Mouse (Mus musculus) intestine, postnatal 0 days (tissue): ENCODE data around the gene Nexn. TPM values are rescaled to one million over a fixed set of nuclear protein-coding genes. Genes with fewer than 3 reads are reported as not detected.

ENCODE experiments used
- ATAC-seq: fragments of 200-750 bp; cut with Nextera tagmentation; 2 replicates; pipeline ENCODE4 v1.8.0; 2017; ENCODE audit warnings: mild to moderate bottlenecking, moderate TSS enrichment, moderate library complexity
- H3K27ac ChIP-seq: fragments of 300-500 bp; sonication (generic); 2 replicates; pipeline ENCODE4 v1.5.1; 2014; ENCODE audit warnings: mild to moderate bottlenecking, low read depth, low read length, moderate library complexity
- H3K27me3 ChIP-seq: fragments of 300-500 bp; sonication (generic); replicated peaks from 2 replicates; pipeline ENCODE4 v1.6.1; 2014; ENCODE audit warnings: low read length, mixed read lengths; ENCODE audit not compliant: control insufficient read depth, insufficient read depth
- H3K36me3 ChIP-seq: fragments of 300-500 bp; sonication (generic); 2 replicates; pipeline ENCODE4 v1.6.1; 2014; ENCODE audit warnings: mild to moderate bottlenecking, moderate library complexity; ENCODE audit not compliant: control insufficient read depth, insufficient read depth
- H3K4me1 ChIP-seq: fragments of 300-500 bp; sonication (generic); replicated peaks from 2 replicates; pipeline ENCODE4 v1.6.1; 2014; ENCODE audit warnings: antibody characterized with exemption, low read length, mixed read lengths; ENCODE audit not compliant: control insufficient read depth, insufficient read depth
- H3K4me2 ChIP-seq: fragments of 300-500 bp; sonication (generic); replicated peaks from 2 replicates; pipeline ENCODE4 v1.6.1; 2014; ENCODE audit warnings: low read depth, mild to moderate bottlenecking, moderate library complexity
- H3K4me3 ChIP-seq: fragments of 300-500 bp; sonication (generic); 2 replicates; pipeline ENCODE4 v1.5.1; 2014; ENCODE audit warnings: low read depth, low read length
- H3K9ac ChIP-seq: fragments of 300-500 bp; sonication (generic); 2 replicates; pipeline ENCODE4 v1.6.1; 2014; ENCODE audit warnings: mild to moderate bottlenecking, low read depth, low read length
- H3K9me3 ChIP-seq: fragments of 300-500 bp; sonication (generic); 2 replicates; pipeline ENCODE4 v1.6.1; 2016; ENCODE audit warnings: mixed run types; ENCODE audit not compliant: control insufficient read depth
- CTCF ChIP-seq: sonication (generic); IDR thresholded peaks from 2 replicates; pipeline ENCODE4 v1.5.1; 2016; ENCODE audit warnings: low read depth, mild to moderate bottlenecking, control low read depth, antibody characterized with exemption, moderate library complexity
- WGBS: fragments of 180-500 bp; shearing (Covaris S2); extraction: QIAGEN DNeasy Blood & Tissue Kit; methylation state at CpG from one replicate; pipeline ENCODE4 v1.1.7; 2014; 5-methylcytosine and 5-hydroxymethylcytosine counted together
- polyA plus RNA-seq: library from polyadenylated mRNA; unstranded; fragments of >200 nt; fragmentation: Nextera tagmentation; extraction: Ambion mirVana; gene quantifications from 2 replicates; pipeline ENCODE4 v1.2.1, GENCODE M21; 2015

The Nexn gene
- polyA plus RNA-seq, 1 experiment from 2014 or later, result 30.3 TPM

GRCm38 (mm10) chr3:152293530-152294181 lies 27.5 kb upstream of the Nexn start:
- Histone ChIP-seq H3K4me1 (no peaks in the 10 kb centered on the region), H3K27me3 (no peaks in the 10 kb centered on the region), H3K4me2 (no peak overlapping the region), H3K27ac (no peak overlapping the region), H3K9me3 (no peaks in the 10 kb centered on the region), H3K9ac (no peak overlapping the region), H3K4me3 (no peak overlapping the region), H3K36me3 (peaks cover 32% of the 10 kb centered on the region)
- no peak for TF ChIP-seq CTCF
- WGBS, result 60% methylated on average over 13 of the region's 13 CpGs
- no peak for ATAC-seq

GRCm38 (mm10) chr3:152291895-152292294 lies 25.7 kb upstream of the Nexn start:
- Histone ChIP-seq H3K27me3 (no peaks in the 10 kb centered on the region), H3K4me1 (no peaks in the 10 kb centered on the region), H3K36me3 (peaks cover 36% of the 10 kb centered on the region; the same call in 1 of the 2 replicates), H3K4me3 (no peak overlapping the region), H3K9me3 (no peaks in the 10 kb centered on the region), H3K4me2 (no peak overlapping the region), H3K9ac (no peak overlapping the region), H3K27ac (no peak overlapping the region)
- WGBS, result 68% methylated on average over 6 of the region's 6 CpGs
- ATAC-seq, result no peak
- no peak for TF ChIP-seq CTCF

- H3K4me1 ChIP-seq, result no peaks in the 10 kb centered on the region
- no peak overlapping the region for H3K9ac ChIP-seq
- no peaks in the 10 kb centered on the region for H3K27me3 ChIP-seq
- WGBS, result 91% methylated on average over 17 of the region's 17 CpGs
- H3K9me3 ChIP-seq, result no peaks in the 10 kb centered on the region
- H3K4me3 ChIP-seq, result no peak overlapping the region
- peaks cover 26% of the 10 kb centered on the region for H3K36me3 ChIP-seq
- no peak overlapping the region for H3K4me2 ChIP-seq
- no peak overlapping the region for H3K27ac ChIP-seq
- no peak for ATAC-seq
- TF ChIP-seq CTCF, result no peak
Observed at GRCm38 (mm10) chr3:152290175-152290798, 24.1 kb upstream of the Nexn start.

- no peaks in the 10 kb centered on the region for H3K9me3 ChIP-seq
- no peaks in the 10 kb centered on the region for H3K4me1 ChIP-seq
- no peak for ATAC-seq
- H3K36me3 ChIP-seq, result peaks cover 28% of the 10 kb centered on the region
- H3K27ac ChIP-seq, result no peak overlapping the region
- 92% methylated on average over 4 of the region's 4 CpGs for WGBS
- H3K4me3 ChIP-seq, result no peak overlapping the region
- H3K27me3 ChIP-seq, result no peaks in the 10 kb centered on the region
- H3K9ac ChIP-seq, result no peak overlapping the region
- H3K4me2 ChIP-seq, result no peak overlapping the region
- TF ChIP-seq CTCF, result no peak
Observed at GRCm38 (mm10) chr3:152288740-152289139, 22.6 kb upstream of the Nexn start.

- no peaks in the 10 kb centered on the region for H3K4me1 ChIP-seq
- no peak for TF ChIP-seq CTCF
- H3K9me3 ChIP-seq, result no peaks in the 10 kb centered on the region
- no peak overlapping the region for H3K4me2 ChIP-seq
- H3K27ac ChIP-seq, result no peak overlapping the region
- H3K4me3 ChIP-seq, result no peak overlapping the region
- no peak overlapping the region for H3K9ac ChIP-seq
- ATAC-seq, result no peak
- peaks cover 32% of the 10 kb centered on the region for H3K36me3 ChIP-seq
- WGBS, result 93% methylated on average over 5 of the region's 5 CpGs
- H3K27me3 ChIP-seq, result no peaks in the 10 kb centered on the region
Observed at GRCm38 (mm10) chr3:152288276-152288675, 22.1 kb upstream of the Nexn start.

GRCm38 (mm10) chr3:152287810-152288209 lies 21.7 kb upstream of the Nexn start:
- TF ChIP-seq CTCF, result peak; percentile 24; the same call in 1 of the 2 replicates
- WGBS, result 85% methylated on average over 9 of the region's 9 CpGs
- no peak for ATAC-seq

More at GRCm38 (mm10) chr3:152287810-152288209, 21.7 kb upstream of the Nexn start:
- H3K27ac ChIP-seq, result no peak overlapping the region
- H3K9ac ChIP-seq, result no peak overlapping the region
- no peak overlapping the region for H3K4me3 ChIP-seq
- no peaks in the 10 kb centered on the region for H3K27me3 ChIP-seq
- peaks cover 37% of the 10 kb centered on the region for H3K36me3 ChIP-seq
- no peaks in the 10 kb centered on the region for H3K9me3 ChIP-seq
- no peak overlapping the region for H3K4me2 ChIP-seq
- no peaks in the 10 kb centered on the region for H3K4me1 ChIP-seq
